Mouse (Mus musculus) liver, embryonic 12.5 days (tissue): ENCODE data around the gene L2hgdh. TPM values are rescaled to one million over a fixed set of nuclear protein-coding genes. Genes with fewer than 3 reads are reported as not detected.

Source experiments
- ATAC-seq: fragments of 200-750 bp; cut with Nextera tagmentation; 2 replicates; pipeline ENCODE4 v1.8.0; 2017; ENCODE audit warnings: moderate number of reproducible peaks, mild to moderate bottlenecking, moderate library complexity
- H3K27ac ChIP-seq: fragments of 300-500 bp; sonication (generic); 2 replicates; pipeline ENCODE4 v1.5.1; 2016; ENCODE audit warnings: mild to moderate bottlenecking
- H3K27me3 ChIP-seq: fragments of 300-500 bp; sonication (generic); replicated peaks from 2 replicates; pipeline ENCODE4 v1.6.1; 2016; ENCODE audit warnings: mild to moderate bottlenecking, moderate library complexity
- H3K36me3 ChIP-seq: fragments of 300-500 bp; sonication (generic); 2 replicates; pipeline ENCODE4 v1.6.1; 2016; ENCODE audit warnings: mild to moderate bottlenecking, moderate library complexity
- H3K4me1 ChIP-seq: fragments of 300-500 bp; sonication (generic); 2 replicates; pipeline ENCODE4 v1.6.1; 2016
- H3K4me2 ChIP-seq: fragments of 300-500 bp; sonication (generic); 2 replicates; pipeline ENCODE4 v1.6.1; 2016; ENCODE audit warnings: mild to moderate bottlenecking, moderate library complexity
- H3K4me3 ChIP-seq: fragments of 300-500 bp; sonication (generic); 2 replicates; pipeline ENCODE4 v1.5.1; 2016; ENCODE audit warnings: mild to moderate bottlenecking, moderate library complexity
- H3K9ac ChIP-seq: fragments of 300-500 bp; sonication (generic); 2 replicates; pipeline ENCODE4 v1.6.1; 2016; ENCODE audit warnings: mild to moderate bottlenecking, moderate library complexity
- H3K9me3 ChIP-seq: fragments of 300-500 bp; sonication (generic); replicated peaks from 2 replicates; pipeline ENCODE4 v1.6.1; 2016; ENCODE audit warnings: mild to moderate bottlenecking, moderate library complexity
- WGBS: fragments of 180-500 bp; shearing (Covaris S2); methylation state at CpG from one replicate; pipeline ENCODE4 v1.1.7; 2016; ENCODE audit not compliant: insufficient replicate concordance; 5-methylcytosine and 5-hydroxymethylcytosine counted together
- polyA plus RNA-seq: library from polyadenylated mRNA; unstranded; fragments of >200 nt; fragmentation: Nextera tagmentation; extraction: Ambion mirVana; gene quantifications from 2 replicates; pipeline ENCODE4 v1.2.1, GENCODE M21; 2016

The L2hgdh gene
- 19.8 and 20.6 TPM in 2 replicates for polyA plus RNA-seq

GRCm38 (mm10) chr12:69724711-69725460 lies at the start of gene L2hgdh, which contains the start of gene Atp5s:
Gene L2hgdh, minus strand, starts transcription at chr12:69724873.
Gene Atp5s, plus strand, starts transcription at chr12:69724950.
- peak within 1 kb of the TSS; percentile 80 for H3K4me3 ChIP-seq
- ATAC-seq: peak; percentile 92
- H3K27ac ChIP-seq: peak within 1 kb of the TSS; percentile 96
- peak within 1 kb of the TSS; percentile 97 for H3K4me2 ChIP-seq
- peaks cover 36% of the 10 kb centered on the region for H3K4me1 ChIP-seq
- no peaks in the 10 kb centered on the region for H3K27me3 ChIP-seq
- H3K36me3 ChIP-seq: peaks cover 24% of the 10 kb centered on the region
- under 1% methylated on average over 60 of the region's 60 CpGs for WGBS
- H3K9ac ChIP-seq: peak within 1 kb of the TSS; percentile 83
- peaks cover 4% of the 10 kb centered on the region for H3K9me3 ChIP-seq

DNA sequence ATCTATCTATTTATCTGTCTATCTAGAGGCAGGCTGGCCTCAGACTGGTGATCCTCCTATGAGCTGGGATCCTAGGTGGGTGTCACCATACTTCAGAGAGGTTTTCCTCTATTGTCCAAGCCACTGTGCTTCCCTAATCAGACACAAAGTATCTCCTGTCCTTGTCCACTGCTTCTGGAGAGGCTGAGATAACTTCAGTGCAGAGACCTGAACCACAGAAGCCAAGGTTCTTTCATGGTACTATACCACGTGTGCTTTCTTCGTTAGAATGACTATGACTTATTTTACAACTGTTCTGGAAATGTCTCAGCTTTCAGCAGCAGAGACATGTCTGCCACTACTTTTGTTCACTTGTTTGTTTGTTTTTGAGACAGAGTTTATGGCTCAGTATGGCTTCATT lies 44.2 kb upstream of the L2hgdh start:
- peaks cover 55% of the 10 kb centered on the region for H3K4me1 ChIP-seq
- no peaks in the 10 kb centered on the region for H3K36me3 ChIP-seq

GRCm38 (mm10) chr12:69767476-69768258 lies 43.0 kb upstream of the L2hgdh start:
- H3K4me3 ChIP-seq: no peak overlapping the region
- H3K27ac ChIP-seq: peak overlapping the region; percentile 66
- H3K4me2 ChIP-seq: no peak overlapping the region
- WGBS: 56% methylated on average over 9 of the region's 9 CpGs
- H3K4me1 ChIP-seq: peaks cover 59% of the 10 kb centered on the region
- no peaks in the 10 kb centered on the region for H3K9me3 ChIP-seq
- no peaks in the 10 kb centered on the region for H3K36me3 ChIP-seq
- H3K9ac ChIP-seq: no peak overlapping the region; the same call in 1 of the 2 replicates
- no peaks in the 10 kb centered on the region for H3K27me3 ChIP-seq
- peak; percentile 55; the same call in 1 of the 2 replicates for ATAC-seq

More for the DNA sequence above, 44.2 kb upstream of the L2hgdh start:
- 37% methylated on average over 2 of the region's 2 CpGs for whole genome bisulfite sequencing
- no peaks in the 10 kb centered on the region for H3K9me3 ChIP-seq
- ATAC-seq: peak; percentile 60
- peak overlapping the region; percentile 37 for H3K27ac ChIP-seq
- peak overlapping the region; percentile 14; the same call in 1 of the 2 replicates for H3K9ac ChIP-seq
- H3K4me3 ChIP-seq: no peak overlapping the region
- no peaks in the 10 kb centered on the region for H3K27me3 ChIP-seq
- H3K4me2 ChIP-seq: no peak overlapping the region

DNA sequence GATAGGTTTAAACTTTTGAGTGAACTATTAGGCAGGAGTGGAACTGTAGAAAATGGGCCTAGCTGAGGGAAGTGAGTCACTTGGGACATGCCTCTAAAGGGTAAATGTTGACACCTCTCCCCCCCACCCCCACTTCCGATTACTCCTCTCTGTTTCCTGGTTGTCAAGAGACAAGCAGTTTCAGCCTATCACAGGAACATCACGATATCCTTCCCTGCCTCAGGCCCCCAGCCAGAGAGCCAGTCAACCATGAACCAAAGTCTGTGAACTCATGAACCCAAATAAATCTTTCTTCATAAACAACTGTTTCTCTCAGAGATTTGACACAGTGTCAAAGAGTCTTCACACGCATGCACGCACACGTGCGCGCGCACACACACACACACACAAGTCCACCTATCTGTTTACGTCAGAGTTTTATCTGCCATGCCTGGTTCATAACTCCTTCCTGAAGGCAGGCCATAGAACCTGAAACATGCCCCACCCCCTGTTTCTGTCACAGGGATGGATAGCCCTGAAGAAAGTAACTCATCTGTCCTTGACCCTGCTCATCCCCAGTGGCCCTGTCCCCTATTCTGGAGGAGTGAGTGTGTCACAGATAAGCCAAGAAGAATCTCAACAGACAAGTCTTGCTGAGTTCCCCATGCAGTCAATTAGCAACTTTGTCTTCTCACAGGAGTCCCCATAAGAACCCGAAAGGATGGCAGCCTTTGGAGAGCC lies 41.7 kb upstream of the L2hgdh start:
- ATAC-seq: 0 out of 2 replicates have a peak, but pooled peaks have one; percentile 26
- 59% methylated on average over 10 of the region's 10 CpGs for WGBS
- no peaks in the 10 kb centered on the region for H3K9me3 ChIP-seq
- no peak overlapping the region for H3K4me3 ChIP-seq
- no peak overlapping the region for H3K9ac ChIP-seq
- H3K36me3 ChIP-seq: no peaks in the 10 kb centered on the region
- no peaks in the 10 kb centered on the region for H3K27me3 ChIP-seq
- no peak overlapping the region for H3K4me2 ChIP-seq
- H3K4me1 ChIP-seq: peaks cover 53% of the 10 kb centered on the region
- H3K27ac ChIP-seq: peak overlapping the region; percentile 33; the same call in 1 of the 2 replicates

GRCm38 (mm10) chr12:69765543-69765942 lies 40.9 kb upstream of the L2hgdh start:
- Histone ChIP-seq H3K4me1 (peaks cover 61% of the 10 kb centered on the region), H3K27me3 (no peaks in the 10 kb centered on the region), H3K27ac (0 out of 2 replicates have a peak overlapping the region, but pooled peaks have one; percentile 33), H3K9ac (no peak overlapping the region), H3K4me2 (no peak overlapping the region), H3K4me3 (no peak overlapping the region), H3K36me3 (no peaks in the 10 kb centered on the region), H3K9me3 (no peaks in the 10 kb centered on the region)
- ATAC-seq: no peak
- 86% methylated on average over 9 of the region's 9 CpGs for WGBS

- H3K9me3 ChIP-seq: no peaks in the 10 kb centered on the region
- ATAC-seq: no peak
- H3K27me3 ChIP-seq: no peaks in the 10 kb centered on the region
- H3K4me3 ChIP-seq: no peak overlapping the region
- no peak overlapping the region for H3K9ac ChIP-seq
- H3K36me3 ChIP-seq: no peaks in the 10 kb centered on the region
- peak overlapping the region; percentile 8 for H3K27ac ChIP-seq
- WGBS: 70% methylated on average over 2 of the region's 2 CpGs
- no peak overlapping the region for H3K4me2 ChIP-seq
- H3K4me1 ChIP-seq: peaks cover 68% of the 10 kb centered on the region
Measured at GRCm38 (mm10) chr12:69761603-69762002, 36.9 kb upstream of the L2hgdh start.

- H3K9ac ChIP-seq: no peak overlapping the region
- H3K27ac ChIP-seq: peak overlapping the region; percentile 98
- no peak for ATAC-seq
- H3K4me2 ChIP-seq: no peak overlapping the region
- no peaks in the 10 kb centered on the region for H3K9me3 ChIP-seq
- no peak overlapping the region for H3K4me3 ChIP-seq
- H3K36me3 ChIP-seq: no peaks in the 10 kb centered on the region
- 89% methylated on average over 20 of the region's 20 CpGs for WGBS
- H3K27me3 ChIP-seq: no peaks in the 10 kb centered on the region
- H3K4me1 ChIP-seq: peaks cover 68% of the 10 kb centered on the region
Measured at GRCm38 (mm10) chr12:69760743-69761406, 36.2 kb upstream of the L2hgdh start.

DNA sequence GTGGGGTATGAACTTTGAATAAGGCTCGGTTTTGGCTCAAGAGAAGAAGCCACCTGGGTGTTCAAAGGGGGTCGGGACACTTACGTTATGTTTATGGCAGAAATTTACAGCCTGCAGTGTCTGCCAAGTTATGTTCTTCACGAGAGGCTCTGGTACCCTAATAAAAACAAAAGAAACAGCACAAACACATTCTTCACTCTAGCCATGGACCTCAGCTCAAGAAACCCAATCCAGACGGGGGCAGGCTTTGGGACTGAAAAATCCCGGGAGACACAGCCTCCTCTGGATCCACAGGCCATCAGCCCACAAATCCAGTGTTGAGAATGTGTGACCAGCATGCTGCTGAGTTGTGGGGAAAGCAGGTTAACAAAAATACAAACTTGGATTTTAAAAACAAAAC lies 35.3 kb upstream of the L2hgdh start:
- no peaks in the 10 kb centered on the region for H3K36me3 ChIP-seq
- H3K27ac ChIP-seq: peak overlapping the region; percentile 98
- H3K4me1 ChIP-seq: peaks cover 70% of the 10 kb centered on the region
- H3K9me3 ChIP-seq: no peaks in the 10 kb centered on the region
- WGBS: 40% methylated on average over 6 of the region's 6 CpGs
- peak overlapping the region; percentile 68 for H3K4me2 ChIP-seq
- peak overlapping the region; percentile 71 for H3K9ac ChIP-seq
- no peaks in the 10 kb centered on the region for H3K27me3 ChIP-seq
- ATAC-seq: no peak
- H3K4me3 ChIP-seq: no peak overlapping the region

DNA sequence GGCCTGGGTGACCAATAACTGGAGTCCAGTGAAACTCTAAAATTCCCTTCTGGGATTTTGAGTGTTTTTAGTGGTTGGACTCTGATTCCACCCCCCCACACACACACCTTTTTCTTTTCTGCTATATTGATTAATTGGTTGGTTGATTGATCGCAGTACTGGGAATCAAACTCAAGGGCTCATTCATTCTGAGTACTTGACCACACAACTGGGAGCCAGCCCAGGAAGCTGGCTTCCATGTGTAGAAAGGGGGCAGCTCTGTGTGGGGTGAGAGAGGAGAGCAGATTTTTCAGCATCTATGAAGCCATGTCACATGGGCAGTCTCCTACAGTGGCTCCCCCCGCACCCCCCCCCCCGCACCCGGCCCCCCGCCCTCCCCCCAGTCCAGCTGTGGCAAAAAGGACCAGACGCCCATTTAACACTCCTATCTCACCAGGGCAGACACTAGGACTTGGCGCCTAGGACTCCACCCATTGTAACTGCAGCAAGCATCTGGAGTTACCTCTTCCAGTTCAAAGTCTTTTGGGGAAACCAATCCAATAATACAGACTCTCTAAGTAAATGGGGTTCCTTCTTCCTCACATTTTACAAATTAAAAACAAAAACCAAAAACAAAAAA lies 34.7 kb upstream of the L2hgdh start:
- peak overlapping the region; percentile 34 for H3K4me3 ChIP-seq
- no peaks in the 10 kb centered on the region for H3K27me3 ChIP-seq
- no peaks in the 10 kb centered on the region for H3K9me3 ChIP-seq
- ATAC-seq: peak; percentile 79
- H3K36me3 ChIP-seq: no peaks in the 10 kb centered on the region
- WGBS: 12% methylated on average over 7 of the region's 7 CpGs
- H3K4me2 ChIP-seq: peak overlapping the region; percentile 68
- H3K9ac ChIP-seq: peak overlapping the region; percentile 71
- peaks cover 70% of the 10 kb centered on the region for H3K4me1 ChIP-seq
- H3K27ac ChIP-seq: peak overlapping the region; percentile 98

DNA sequence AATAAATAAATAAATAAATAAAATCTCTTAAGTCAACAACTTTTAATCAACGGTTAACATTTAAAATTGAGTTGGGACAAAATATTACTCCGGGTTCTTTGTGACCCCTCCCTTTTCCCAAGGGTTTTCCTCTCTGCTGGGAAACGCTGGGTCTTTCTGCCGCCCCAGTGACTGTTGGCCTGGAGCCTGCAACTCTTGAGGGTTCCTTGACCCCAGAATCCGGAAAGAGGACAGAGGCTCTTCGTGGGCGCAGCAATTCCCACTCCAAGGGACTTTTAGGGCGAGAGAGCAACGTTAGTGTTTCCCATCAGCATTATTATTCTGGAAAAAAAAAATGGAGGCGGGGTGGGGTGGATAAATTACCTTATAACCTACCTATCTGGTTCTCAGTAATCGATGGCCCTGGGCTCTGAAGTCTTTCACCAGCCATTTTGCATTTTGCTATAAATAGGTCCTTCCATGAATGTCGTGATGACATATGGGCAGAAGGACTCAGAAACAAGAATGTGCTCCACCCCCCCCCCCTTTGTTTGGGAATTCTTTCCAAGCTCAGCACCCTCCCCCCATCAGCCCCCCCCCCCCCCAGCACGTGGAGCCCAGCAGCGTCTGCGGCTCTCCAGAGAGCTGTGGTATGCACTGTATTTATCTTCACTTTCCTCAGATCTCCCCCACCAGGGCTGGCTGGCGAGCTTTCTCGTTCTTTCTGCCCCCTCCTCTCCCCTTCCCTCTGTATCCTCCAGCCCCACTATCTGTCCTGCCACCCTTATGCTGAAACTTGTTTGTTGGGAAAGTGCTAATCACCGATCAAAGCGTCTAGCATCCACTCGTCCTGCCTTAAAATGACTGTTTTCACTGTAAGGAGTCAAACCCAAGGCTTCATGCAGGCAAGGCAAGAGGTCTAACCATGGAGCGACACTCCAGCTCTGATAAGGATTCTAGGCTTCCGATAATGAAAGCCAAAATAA lies 33.8 kb upstream of the L2hgdh start:
- 0 out of 2 replicates have a peak, but pooled peaks have one; percentile 8 for ATAC-seq
- H3K4me3 ChIP-seq: peak overlapping the region; percentile 34
- no peaks in the 10 kb centered on the region for H3K36me3 ChIP-seq
- H3K4me1 ChIP-seq: peaks cover 70% of the 10 kb centered on the region
- peak overlapping the region; percentile 68 for H3K4me2 ChIP-seq
- peak overlapping the region; percentile 98 for H3K27ac ChIP-seq
- H3K27me3 ChIP-seq: no peaks in the 10 kb centered on the region
- H3K9ac ChIP-seq: peak overlapping the region; percentile 69
- 3% methylated on average over 22 of the region's 22 CpGs for WGBS
- no peaks in the 10 kb centered on the region for H3K9me3 ChIP-seq
